ENCODE assay signal across 8 mouse cellular contexts in genomic region chr15:97782749-97783105, GRCm38 (mm10). TPM values are rescaled to one million over a fixed set of nuclear protein-coding genes. Genes with fewer than 3 reads are reported as not detected.
DNase-seq lines count a peak whose midpoint lies in the region; ATAC-seq and TF ChIP-seq lines count a peak whose summit lies in the region.

No protein-coding gene starts in this region.

- H3K27ac ChIP-seq in forebrain, embryonic 10.5 days, result no peak overlapping the region
- no peak overlapping the region for H3K27ac ChIP-seq in forebrain, embryonic 15.5 days (replicated peaks)
- no peak overlapping the region for H3K27ac ChIP-seq in hindbrain, embryonic 11.5 days (ENCODE audit: low read depth, low read length)
- no peak overlapping the region; the same call in 1 of the 2 replicates for H3K27ac ChIP-seq in liver, embryonic 11.5 days (ENCODE audit: low read depth, low read length)
- no peak overlapping the region for H3K27ac ChIP-seq in thymus, adult 2 months (ENCODE audit: control insufficient read depth, insufficient read depth, low read length)

- no peak for TF ChIP-seq POLR2A in thymus, adult 2 months (IDR thresholded peaks at IDR 0.05; ENCODE audit: control insufficient read depth, extremely low read depth, insufficient read depth, low read length, poor library complexity)

- H3K36me3 ChIP-seq in forebrain, embryonic 10.5 days (replicated peaks), result no peaks in the 10 kb centered on the region
- no peaks in the 10 kb centered on the region for H3K36me3 ChIP-seq in forebrain, embryonic 15.5 days
- H3K36me3 ChIP-seq in hindbrain, embryonic 11.5 days (ENCODE audit: control insufficient read depth, insufficient read depth, low read length), result no peaks in the 10 kb centered on the region
- H3K36me3 ChIP-seq in liver, embryonic 11.5 days (ENCODE audit: control insufficient read depth, insufficient read depth, low read length), result no peaks in the 10 kb centered on the region
- H3K36me3 ChIP-seq in thymus, adult 2 months (ENCODE audit: control insufficient read depth, insufficient read depth, low read length), result no peaks in the 10 kb centered on the region

- peak overlapping the region; percentile 33 for H3K4me3 ChIP-seq in forebrain, embryonic 10.5 days
- H3K4me3 ChIP-seq in forebrain, embryonic 15.5 days, result no peak overlapping the region
- no peak overlapping the region for H3K4me3 ChIP-seq in hindbrain, embryonic 11.5 days (ENCODE audit: low read depth, low read length)
- H3K4me3 ChIP-seq in liver, embryonic 11.5 days (ENCODE audit: low read depth, low read length), result peak overlapping the region; percentile 38
- H3K4me3 ChIP-seq in thymus, adult 2 months (ENCODE audit: control insufficient read depth, insufficient read depth, low read length), result no peak overlapping the region

- H3K27me3 ChIP-seq in forebrain, embryonic 10.5 days (ENCODE audit: poor library complexity, severe bottlenecking), result peaks cover 44% of the 10 kb centered on the region
- H3K27me3 ChIP-seq in forebrain, embryonic 15.5 days, result peaks cover 10% of the 10 kb centered on the region; the same call in 1 of the 2 replicates
- H3K27me3 ChIP-seq in hindbrain, embryonic 11.5 days (ENCODE audit: control insufficient read depth, insufficient read depth, low read length), result peaks cover 4% of the 10 kb centered on the region
- peaks cover 5% of the 10 kb centered on the region for H3K27me3 ChIP-seq in liver, embryonic 11.5 days (replicated peaks; ENCODE audit: control insufficient read depth, insufficient read depth, low read length)
- H3K27me3 ChIP-seq in thymus, adult 2 months (ENCODE audit: control insufficient read depth, insufficient read depth, low read length), result no peaks in the 10 kb centered on the region

- no peak overlapping the region for H3K4me2 ChIP-seq in forebrain, embryonic 15.5 days (replicated peaks)
- H3K4me2 ChIP-seq in hindbrain, embryonic 11.5 days (replicated peaks; ENCODE audit: low read depth, low read length), result 0 out of 2 replicates have a peak overlapping the region, but pooled peaks have one; percentile 17
- H3K4me2 ChIP-seq in liver, embryonic 11.5 days, result peak overlapping the region; percentile 66

- WGBS in forebrain, embryonic 10.5 days, result 3% methylated on average over 9 of the region's 9 CpGs
- WGBS in forebrain, embryonic 15.5 days, result 5% methylated on average over 9 of the region's 9 CpGs
- WGBS in hindbrain, embryonic 11.5 days, result 5% methylated on average over 9 of the region's 9 CpGs
- 5% methylated on average over 9 of the region's 9 CpGs for WGBS in liver, embryonic 11.5 days
- 4% methylated on average over 9 of the region's 9 CpGs for WGBS in thymus, adult 2 months

- peak; percentile 73 for DNase-seq in forebrain, embryonic 10.5 days (ENCODE audit: extremely low spot score, low spot score)
- peak; percentile 81 to 91 for DNase-seq in adrenal gland, adult (ENCODE audit: inconsistent age in 2 of 2, low spot score in 1 of 2)
- DNase-seq in forelimb bud, embryonic 11.5 days (ENCODE audit: low read depth, low spot score), result peak; percentile 73
- peak; percentile 83 for DNase-seq in hindbrain, embryonic 11.5 days (ENCODE audit: low spot score)
- peak; percentile 75 for DNase-seq in liver, embryonic 11.5 days (ENCODE audit: low spot score)
- DNase-seq in neural tube, embryonic 10.5 days (ENCODE audit: extremely low spot score, low spot score), result peak; percentile 76
- peak; percentile 92 for DNase-seq in thymus, adult 2 months

- ATAC-seq in forebrain, embryonic 15.5 days (replicated peaks), result no peak
- 0 out of 2 replicates have a peak, but pooled peaks have one; percentile 28 for ATAC-seq in hindbrain, embryonic 11.5 days (ENCODE audit: low FRiP score)
- ATAC-seq in liver, embryonic 11.5 days (replicated peaks; ENCODE audit: low FRiP score), result peak; percentile 42

- peak; percentile 86 for TF ChIP-seq CTCF in thymus, adult 2 months (IDR thresholded peaks at IDR 0.05; ENCODE audit: borderline replicate concordance, control insufficient read depth, extremely low read depth, insufficient read depth, low read length, poor library complexity)

- no peaks in the 10 kb centered on the region for H3K9me3 ChIP-seq in forebrain, embryonic 10.5 days
- H3K9me3 ChIP-seq in forebrain, embryonic 15.5 days, result no peaks in the 10 kb centered on the region
- no peaks in the 10 kb centered on the region for H3K9me3 ChIP-seq in hindbrain, embryonic 11.5 days (ENCODE audit: control insufficient read depth, low read length)
- no peaks in the 10 kb centered on the region for H3K9me3 ChIP-seq in liver, embryonic 11.5 days (ENCODE audit: control insufficient read depth, low read length)

- H3K9ac ChIP-seq in forebrain, embryonic 15.5 days (replicated peaks), result no peak overlapping the region
- H3K9ac ChIP-seq in hindbrain, embryonic 11.5 days (ENCODE audit: low read depth, low read length), result no peak overlapping the region
- no peak overlapping the region for H3K9ac ChIP-seq in liver, embryonic 11.5 days (ENCODE audit: low read depth, low read length)

- peaks cover 61% of the 10 kb centered on the region for H3K4me1 ChIP-seq in forebrain, embryonic 10.5 days
- peaks cover 30% of the 10 kb centered on the region for H3K4me1 ChIP-seq in forebrain, embryonic 15.5 days
- no peaks in the 10 kb centered on the region; the same call in none of the 2 replicates for H3K4me1 ChIP-seq in hindbrain, embryonic 11.5 days (replicated peaks; ENCODE audit: control insufficient read depth, insufficient read depth, low read length)
- peaks cover 36% of the 10 kb centered on the region for H3K4me1 ChIP-seq in liver, embryonic 11.5 days (replicated peaks; ENCODE audit: control insufficient read depth, insufficient read depth, low read length)
- peaks cover 39% of the 10 kb centered on the region for H3K4me1 ChIP-seq in thymus, adult 2 months (replicated peaks; ENCODE audit: control insufficient read depth, insufficient read depth, low read length)

RNA-seq across cellular contexts. Expression of gene Slc48a1, which starts 4.4 kb away (rescaled TPM):
- 28.7 and 32.2 TPM in 2 replicates for polyA plus RNA-seq in forebrain, embryonic 10.5 days (2016; fragmentation: Nextera tagmentation; extraction: Ambion mirVana)
- 64.9 and 66.6 TPM in 2 replicates for polyA plus RNA-seq in forebrain, embryonic 15.5 days (2015; fragmentation: Nextera tagmentation; extraction: Ambion mirVana)
- 28.1 and 28.4 TPM in 2 replicates for polyA plus RNA-seq in hindbrain, embryonic 11.5 days (2014; fragmentation: Nextera tagmentation; extraction: Ambion mirVana)
- polyA plus RNA-seq in liver, embryonic 11.5 days (2014; fragmentation: Nextera tagmentation; extraction: Ambion mirVana), result 55.0 and 62.1 TPM in 2 replicates
- 62.1 and 62.8 TPM in 2 replicates for polyA plus RNA-seq in thymus, adult 2 months (2012; rRNA removed)

RNA-seq across cellular contexts. Expression of gene Rapgef3, which starts 15.0 kb away (rescaled TPM):
- polyA plus RNA-seq in forebrain, embryonic 10.5 days (2016; fragmentation: Nextera tagmentation; extraction: Ambion mirVana), result 5.4 and 6.3 TPM in 2 replicates
- polyA plus RNA-seq in forebrain, embryonic 15.5 days (2015; fragmentation: Nextera tagmentation; extraction: Ambion mirVana), result 8.6 and 9.0 TPM in 2 replicates
- polyA plus RNA-seq in hindbrain, embryonic 11.5 days (2014; fragmentation: Nextera tagmentation; extraction: Ambion mirVana), result 3.6 and 4.0 TPM in 2 replicates
- 4.1 and 4.5 TPM in 2 replicates for polyA plus RNA-seq in liver, embryonic 11.5 days (2014; fragmentation: Nextera tagmentation; extraction: Ambion mirVana)
- polyA plus RNA-seq in thymus, adult 2 months (2012; rRNA removed), result 276 and 278 TPM in 2 replicates

RNA-seq across cellular contexts. Expression of gene Endou, which starts 51.6 kb away (rescaled TPM):
- 0.11 and 0.12 TPM in 2 replicates for polyA plus RNA-seq in forebrain, embryonic 10.5 days (2016; fragmentation: Nextera tagmentation; extraction: Ambion mirVana)
- polyA plus RNA-seq in forebrain, embryonic 15.5 days (2015; fragmentation: Nextera tagmentation; extraction: Ambion mirVana), result 0.22 TPM in 1 of 2 replicates, not detected in the other
- polyA plus RNA-seq in hindbrain, embryonic 11.5 days (2014; fragmentation: Nextera tagmentation; extraction: Ambion mirVana), result 0.11 TPM in 1 of 2 replicates, not detected in the other
- not detected in 2 replicates for polyA plus RNA-seq in liver, embryonic 11.5 days (2014; fragmentation: Nextera tagmentation; extraction: Ambion mirVana)
- polyA plus RNA-seq in thymus, adult 2 months (2012; rRNA removed), result 276 and 294 TPM in 2 replicates

Comparison
In these comparisons a context has a peak if more than half of its experiments do, and no peak if none do; other contexts are left out.
1. H3K4me3 ChIP-seq: peak in forebrain, embryonic 10.5 days (single experiment) and liver, embryonic 11.5 days (single experiment); none in forebrain, embryonic 15.5 days (single experiment), hindbrain, embryonic 11.5 days (single experiment) and thymus, adult 2 months (single experiment).
2. RNA of gene Rapgef3, which starts 15.0 kb away (polyA plus RNA-seq): 276 to 278 TPM in thymus, adult 2 months; 8.6 to 9.0 TPM in forebrain, embryonic 15.5 days, 5.4 to 6.3 TPM in forebrain, embryonic 10.5 days, 4.1 to 4.5 TPM in liver, embryonic 11.5 days and 3.6 to 4.0 TPM in hindbrain, embryonic 11.5 days; every median in the first group is over 10 times any median in the second.
3. RNA of gene Endou, which starts 51.6 kb away (polyA plus RNA-seq): 276 to 294 TPM in thymus, adult 2 months; 0.22 TPM in forebrain, embryonic 15.5 days, 0.11 to 0.12 TPM in forebrain, embryonic 10.5 days, 0.11 TPM in hindbrain, embryonic 11.5 days and not detected in liver, embryonic 11.5 days; every median in the first group is over 100 times any median in the second.
4. Peak in every context shown above with its lines, with median percentiles within 50 percentile points of each other: DNase-seq.